Mouse (Mus musculus): ENCODE results near the gene Lrit3. TPM values are rescaled to one million over a fixed set of nuclear protein-coding genes. Genes with fewer than 3 reads are reported as not detected.

Gene Lrit3
- total RNA-seq (2023) = not detected in 2 replicates

DNA sequence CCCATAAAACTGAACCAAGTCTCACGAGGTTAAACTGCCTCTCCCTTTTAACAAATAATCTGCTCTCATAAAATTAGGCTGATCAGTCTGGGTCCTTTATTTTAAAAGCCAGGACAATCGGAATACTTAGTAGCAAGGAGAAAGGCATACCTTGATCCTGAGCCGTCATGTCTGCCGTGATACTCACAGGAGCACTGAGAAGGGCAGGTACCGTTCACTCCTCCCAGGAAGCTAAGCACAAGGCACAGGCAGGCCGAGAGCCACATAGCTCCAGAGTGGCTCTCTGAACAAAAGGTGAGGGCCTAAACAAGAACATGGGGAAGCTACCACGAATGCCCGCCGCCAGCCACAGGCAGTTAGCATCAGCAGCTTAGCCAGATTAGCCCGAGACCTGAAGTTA is at the start of gene Lrit3:
Gene Lrit3 (minus strand): TSS at position 266 of the 400 bp plus-strand sequence.

DNA sequence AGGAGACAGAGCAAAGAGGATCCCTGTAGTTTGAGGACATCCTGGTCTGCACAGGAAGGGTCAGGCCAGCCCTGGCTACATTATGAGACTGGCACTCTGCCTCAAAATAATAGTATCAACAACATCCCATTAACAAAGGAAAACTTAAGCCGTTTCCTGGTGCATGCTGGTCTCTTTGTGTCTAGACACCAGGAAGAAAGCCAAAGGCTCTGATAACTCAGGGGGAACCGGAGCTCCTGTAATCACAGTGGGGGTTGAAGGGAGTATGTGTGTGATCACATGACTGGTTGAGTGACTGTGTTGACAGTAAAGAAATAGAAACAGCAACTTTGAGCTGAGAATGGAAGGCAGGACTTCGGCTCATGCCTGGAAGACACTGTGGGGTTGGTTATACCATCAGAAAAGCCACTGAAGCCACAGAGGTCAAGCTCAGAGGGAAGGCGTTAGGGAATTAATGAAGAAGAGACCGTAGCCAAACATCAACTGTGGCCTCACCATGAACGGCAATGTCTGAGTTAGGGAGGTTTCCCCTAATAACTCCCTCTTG is 31.6 kb upstream of the Lrit3 start, which contains the start of gene Cfi:
Gene Cfi (plus strand): TSS at position 497 of the 547 bp plus-strand sequence.

DNA sequence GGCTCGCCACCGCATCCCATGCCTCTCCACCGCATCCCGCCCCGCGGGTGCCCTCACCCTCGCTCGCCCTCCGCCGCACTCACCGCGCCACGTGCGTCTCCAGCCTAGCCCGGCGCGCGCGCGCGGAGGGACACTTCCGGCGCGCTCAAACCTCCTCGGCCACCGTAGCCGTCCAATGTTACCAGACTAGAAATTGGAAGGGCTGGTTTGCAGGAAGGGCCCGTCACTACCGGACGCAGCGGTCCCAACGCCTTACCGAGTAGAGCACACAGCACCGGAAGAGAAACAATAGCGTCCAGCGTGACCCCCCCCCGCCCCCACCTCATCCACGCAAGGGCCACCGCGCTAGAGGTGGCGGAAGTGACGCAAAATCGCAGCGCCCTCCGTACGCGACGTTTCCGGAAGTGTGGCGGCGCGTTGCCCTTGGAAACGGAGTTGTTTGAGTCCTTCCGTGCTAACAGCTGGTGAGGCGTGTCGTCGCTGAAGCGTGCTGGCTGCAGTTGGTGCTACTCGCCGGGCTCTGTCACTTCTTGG is 27.3 kb upstream of the Lrit3 start, which contains the start of gene Gar1:
Gene Gar1 (minus strand): TSS at position 362 of the 534 bp plus-strand sequence.

DNA sequence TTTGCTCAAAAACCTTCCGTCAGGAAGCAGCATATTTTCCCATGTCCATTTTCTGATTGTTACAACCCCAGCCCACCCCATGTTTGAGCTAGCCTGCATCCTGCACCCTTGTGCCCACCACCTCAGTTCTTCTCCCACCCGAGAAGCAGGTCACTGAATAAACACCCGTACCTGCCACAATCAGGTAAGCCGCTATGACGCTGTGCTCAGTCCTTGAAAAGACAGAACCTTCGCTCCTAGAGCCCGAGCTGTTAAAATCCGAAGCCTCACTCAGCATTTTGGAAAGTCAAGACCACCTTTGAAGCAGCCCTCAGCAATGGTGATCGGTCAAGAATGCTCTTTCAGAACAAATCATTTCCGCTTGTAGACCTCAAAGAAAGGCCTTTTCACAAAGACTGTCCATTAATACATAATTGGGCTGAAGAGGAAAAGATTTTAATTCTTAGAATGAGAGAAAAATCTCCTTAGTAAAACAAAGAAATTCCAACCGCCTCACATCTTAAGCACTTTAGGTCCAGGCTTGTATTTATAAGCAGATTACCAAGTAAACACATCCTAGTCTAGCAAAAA is 18.5 kb upstream of the Lrit3 start, which contains the start of gene Rrh:
Gene Rrh (minus strand): TSS at position 382 of the 570 bp plus-strand sequence.

DNA sequence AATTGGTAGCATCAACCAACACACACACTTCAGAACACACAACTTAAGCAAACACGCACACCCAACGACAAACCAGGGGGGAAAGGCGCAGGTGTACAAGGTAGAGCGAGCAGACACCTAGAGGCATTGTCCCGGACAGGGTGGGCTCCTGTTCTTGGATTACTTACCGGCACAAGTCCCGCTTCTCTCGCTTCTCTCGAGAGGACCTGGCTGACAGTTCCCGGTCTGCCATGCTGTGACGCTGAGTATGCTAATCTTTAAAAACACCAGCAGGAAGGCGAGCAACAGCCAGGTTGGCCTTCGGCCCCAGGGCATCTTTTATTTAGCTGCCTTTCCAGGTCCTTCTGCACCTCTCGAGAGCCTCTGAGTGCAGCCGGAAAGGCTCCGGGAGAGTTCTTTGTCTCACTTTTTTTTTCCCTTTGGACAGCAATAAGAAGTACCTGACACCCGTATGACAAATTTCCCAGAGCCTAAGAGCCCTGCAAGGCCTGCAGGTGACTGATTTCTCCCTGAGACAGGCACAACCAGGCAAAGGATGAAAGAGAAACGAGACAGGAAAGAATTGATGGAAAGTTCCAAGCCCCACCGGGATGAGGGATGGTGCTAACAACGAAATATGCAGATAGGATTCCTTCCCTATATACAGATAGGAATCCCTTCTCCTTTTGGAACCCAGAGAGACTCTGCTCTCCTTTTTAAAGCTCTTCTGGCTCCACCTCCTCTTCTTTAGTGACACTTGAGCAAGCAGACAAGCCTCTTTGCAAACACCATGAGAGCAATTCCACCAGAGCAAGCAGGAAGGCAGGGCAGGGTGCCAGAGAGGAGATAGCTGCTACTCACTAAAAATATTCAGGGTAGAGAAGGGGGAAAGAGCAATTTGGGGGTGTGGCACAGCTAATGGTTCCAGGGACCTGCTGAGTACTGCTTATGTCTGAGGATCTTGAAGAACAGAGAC is 48.9 kb downstream of the Lrit3 start, which contains the start of gene Egf:
Gene Egf (minus strand): TSS at position 667 of the 955 bp plus-strand sequence.

Other genes starting within 250 kb of the Lrit3 start
- 0.27 and 1.5 TPM in 2 replicates for gene Egf, start 48.7 kb downstream of the Lrit3 start, total RNA-seq (2023)
- gene Rrh, start 18.6 kb upstream of the Lrit3 start, total RNA-seq (2023) = 0.25 and 0.34 TPM in 2 replicates
- gene Gar1, start 27.4 kb upstream of the Lrit3 start, total RNA-seq (2023) = 19.5 and 20.3 TPM in 2 replicates
- not detected in 2 replicates for gene Cfi, start 31.9 kb upstream of the Lrit3 start, total RNA-seq (2023)
- 2.8 and 3.7 TPM in 2 replicates for gene Pla2g12a, start 74.6 kb upstream of the Lrit3 start, total RNA-seq (2023)
- 10.8 and 11.3 TPM in 2 replicates for gene Casp6, start 97.4 kb upstream of the Lrit3 start, total RNA-seq (2023)
- 21.3 and 21.9 TPM in 2 replicates for gene Mcub, start 166.2 kb upstream of the Lrit3 start, total RNA-seq (2023)

Measured in neutrophil, adult 65 days (primary cell).